Mouse (Mus musculus): ENCODE measurements at regions not wholly inside any gene's neighbourhood (a gene's known extent, or its start where the extent isn't known, plus 50 kb on each side); places are given as distances from the start of the nearest gene placed in this dataset.

DNA sequence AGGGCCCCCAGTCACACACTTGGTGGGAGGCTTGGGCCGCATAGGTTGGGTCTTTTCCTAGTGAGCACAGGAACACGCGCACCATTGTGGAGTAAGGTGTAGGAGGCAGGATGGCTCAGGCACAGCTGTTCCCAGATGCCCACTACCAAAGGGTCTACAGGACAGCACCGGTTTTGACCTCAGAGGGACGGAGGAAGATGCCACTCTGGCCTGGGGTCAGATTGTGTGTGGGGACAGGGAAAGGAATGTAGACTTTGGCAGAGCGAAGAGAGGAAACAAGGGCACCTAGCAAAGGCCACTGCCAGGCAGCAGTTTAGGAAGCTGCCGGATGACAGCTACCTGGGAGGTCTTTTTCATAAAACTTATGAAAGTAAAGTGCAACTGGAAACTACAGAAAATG is 73.5 kb upstream of the Slc25a13 start:
- no peaks in the 10 kb centered on the region for H3K27me3 ChIP-seq (ENCODE audit: control insufficient read depth, insufficient read depth, low read length)
- DNase-seq (no peak), ATAC-seq (ENCODE audit: low FRiP score, low TSS enrichment) (no peak)
- no peak overlapping the region for H3K4me3 ChIP-seq (replicated peaks; ENCODE audit: low read depth, low read length)
- no peak overlapping the region for H3K4me2 ChIP-seq (ENCODE audit: low read length)
- H3K9me3 ChIP-seq (ENCODE audit: control insufficient read depth, low read length) = no peaks in the 10 kb centered on the region
- H3K36me3 ChIP-seq (ENCODE audit: control insufficient read depth, insufficient read depth, low read length) = no peaks in the 10 kb centered on the region
- 88% methylated on average over 7 of the region's 7 CpGs for WGBS
- no peak overlapping the region for H3K9ac ChIP-seq (replicated peaks; ENCODE audit: low read length)
- H3K4me1 ChIP-seq (ENCODE audit: control insufficient read depth, insufficient read depth, low read length) = no peaks in the 10 kb centered on the region
- H3K27ac ChIP-seq (replicated peaks; ENCODE audit: low read depth, low read length) = no peak overlapping the region

DNA sequence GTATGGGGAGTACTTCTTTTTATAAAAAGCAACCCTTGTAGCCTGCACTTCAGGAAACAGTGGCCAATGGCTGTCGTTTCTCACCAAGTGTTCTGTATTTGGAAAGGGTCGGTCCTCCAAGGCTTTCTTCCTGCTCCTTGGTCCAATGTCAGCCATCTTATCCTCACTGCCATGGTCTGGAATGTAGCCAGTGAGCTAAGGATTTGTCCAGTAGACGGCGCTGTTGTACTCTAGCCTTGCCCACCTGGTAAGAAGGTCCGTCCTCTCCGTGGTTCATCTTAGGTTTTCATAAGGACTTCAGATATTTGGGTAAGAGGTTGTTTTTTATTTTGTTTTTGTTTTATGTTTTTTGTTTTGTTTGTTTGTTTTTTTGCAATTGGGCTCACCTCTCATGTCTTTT is 72.8 kb upstream of the Slc25a13 start:
- Histone ChIP-seq H3K27ac (replicated peaks; ENCODE audit: low read depth, low read length) (no peak overlapping the region), H3K4me1 (ENCODE audit: control insufficient read depth, insufficient read depth, low read length) (no peaks in the 10 kb centered on the region), H3K9ac (replicated peaks; ENCODE audit: low read length) (no peak overlapping the region), H3K4me3 (replicated peaks; ENCODE audit: low read depth, low read length) (no peak overlapping the region), H3K4me2 (ENCODE audit: low read length) (no peak overlapping the region), H3K36me3 (ENCODE audit: control insufficient read depth, insufficient read depth, low read length) (no peaks in the 10 kb centered on the region), H3K9me3 (ENCODE audit: control insufficient read depth, low read length) (no peaks in the 10 kb centered on the region), H3K27me3 (ENCODE audit: control insufficient read depth, insufficient read depth, low read length) (no peaks in the 10 kb centered on the region)
- 30% methylated on average over 6 of the region's 6 CpGs for WGBS
- peak; percentile 71 for DNase-seq
- no peak for ATAC-seq (ENCODE audit: low FRiP score, low TSS enrichment)

DNA sequence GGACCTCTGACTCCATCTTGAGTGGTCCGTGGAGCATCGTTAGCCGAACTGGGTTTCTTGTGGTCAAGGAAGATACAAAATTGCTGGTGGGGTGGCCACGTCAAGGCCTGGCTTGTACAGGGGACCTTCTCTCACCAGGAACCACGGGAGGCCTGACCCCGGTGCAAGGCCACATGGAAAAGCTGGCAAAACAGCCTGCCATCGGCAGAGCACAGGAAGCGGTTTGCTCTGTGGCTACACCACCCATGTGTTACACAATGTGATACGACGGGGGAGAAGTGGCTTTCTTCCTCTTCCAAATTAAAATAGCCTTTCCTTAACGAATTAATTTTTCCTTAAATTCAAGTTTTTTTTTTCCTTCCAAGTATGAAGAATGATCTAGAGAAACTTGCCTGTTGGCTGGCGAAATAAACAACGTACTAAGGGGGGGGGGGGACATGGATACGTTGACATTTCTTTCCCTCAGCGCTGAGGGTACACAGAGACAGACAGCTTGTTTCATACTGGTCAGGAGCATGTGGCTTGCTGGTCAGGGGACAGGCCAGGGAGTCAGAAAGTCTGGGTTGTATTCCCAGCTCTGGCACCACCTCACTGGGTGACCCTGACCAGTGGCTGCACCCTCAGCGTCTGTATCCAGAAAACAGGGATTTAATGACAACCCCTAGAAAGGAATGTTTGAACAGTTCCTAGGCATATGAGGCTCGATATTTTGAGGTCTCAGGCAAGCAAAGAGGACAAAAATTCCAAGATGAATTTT is 64.0 kb upstream of the Slc25a13 start:
- H3K27me3 ChIP-seq (ENCODE audit: control insufficient read depth, insufficient read depth, low read length) = no peaks in the 10 kb centered on the region
- 89% methylated on average over 17 of the region's 17 CpGs for WGBS
- H3K27ac ChIP-seq (replicated peaks; ENCODE audit: low read depth, low read length) = no peak overlapping the region
- no peak overlapping the region for H3K4me3 ChIP-seq (replicated peaks; ENCODE audit: low read depth, low read length)
- no peak for ATAC-seq (ENCODE audit: low FRiP score, low TSS enrichment)
- no peak overlapping the region for H3K4me2 ChIP-seq (ENCODE audit: low read length)
- no peaks in the 10 kb centered on the region for H3K9me3 ChIP-seq (ENCODE audit: control insufficient read depth, low read length)
- H3K9ac ChIP-seq (replicated peaks; ENCODE audit: low read length) = no peak overlapping the region
- H3K4me1 ChIP-seq (ENCODE audit: control insufficient read depth, insufficient read depth, low read length) = no peaks in the 10 kb centered on the region
- H3K36me3 ChIP-seq (ENCODE audit: control insufficient read depth, insufficient read depth, low read length) = no peaks in the 10 kb centered on the region
- no peak for DNase-seq

DNA sequence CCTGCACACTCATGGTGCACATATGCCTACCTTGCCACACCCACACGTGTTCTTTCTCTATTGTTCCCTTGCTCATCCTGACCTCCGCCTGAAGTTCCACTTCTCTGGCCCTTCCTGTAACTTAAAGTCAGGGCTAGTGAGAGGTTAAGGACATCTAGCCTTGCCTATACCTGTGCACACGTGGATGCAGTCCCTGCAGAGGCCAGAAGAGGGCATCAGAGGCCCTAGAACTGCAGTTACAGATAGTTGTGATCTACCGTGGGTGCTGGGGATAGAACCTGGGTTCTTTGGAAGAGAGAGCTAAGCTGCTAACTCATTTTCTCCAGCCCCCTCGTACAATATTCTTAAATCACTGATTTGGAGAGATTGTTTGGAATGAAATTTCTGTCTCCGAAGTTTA is 62.7 kb upstream of the Slc25a13 start:
- no peaks in the 10 kb centered on the region for H3K4me1 ChIP-seq (ENCODE audit: control insufficient read depth, insufficient read depth, low read length)
- H3K36me3 ChIP-seq (ENCODE audit: control insufficient read depth, insufficient read depth, low read length) = no peaks in the 10 kb centered on the region
- no peak overlapping the region for H3K4me3 ChIP-seq (replicated peaks; ENCODE audit: low read depth, low read length)
- DNase-seq (no peak), ATAC-seq (ENCODE audit: low FRiP score, low TSS enrichment) (no peak)
- no peak overlapping the region for H3K27ac ChIP-seq (replicated peaks; ENCODE audit: low read depth, low read length)
- no peaks in the 10 kb centered on the region for H3K9me3 ChIP-seq (ENCODE audit: control insufficient read depth, low read length)
- no peak overlapping the region for H3K4me2 ChIP-seq (ENCODE audit: low read length)
- WGBS = 78% methylated on average over 6 of the region's 6 CpGs
- H3K9ac ChIP-seq (replicated peaks; ENCODE audit: low read length) = no peak overlapping the region
- H3K27me3 ChIP-seq (ENCODE audit: control insufficient read depth, insufficient read depth, low read length) = no peaks in the 10 kb centered on the region

DNA sequence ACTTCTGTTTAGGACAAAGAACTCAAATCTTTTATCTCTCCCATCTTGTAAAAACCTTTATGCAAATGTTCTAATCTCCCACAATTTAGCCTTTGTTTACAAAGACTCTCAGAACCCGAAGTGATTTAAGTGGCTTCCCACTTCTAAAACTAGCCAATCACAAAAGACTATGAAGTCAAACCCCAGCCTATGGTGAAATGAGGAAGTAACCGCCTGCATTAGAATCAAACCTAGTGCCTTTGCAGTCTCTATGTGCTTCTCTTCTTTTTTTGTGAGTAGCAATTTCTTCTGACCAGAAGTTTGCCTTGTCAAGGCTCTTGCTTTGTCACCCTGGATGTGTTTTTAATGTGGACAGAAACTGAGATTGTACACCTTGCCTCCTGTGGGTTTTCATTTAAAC is 53.6 kb upstream of the Slc25a13 start:
- Histone ChIP-seq H3K36me3 (ENCODE audit: control insufficient read depth, insufficient read depth, low read length) (no peaks in the 10 kb centered on the region), H3K4me2 (ENCODE audit: low read length) (no peak overlapping the region), H3K4me3 (replicated peaks; ENCODE audit: low read depth, low read length) (no peak overlapping the region), H3K4me1 (ENCODE audit: control insufficient read depth, insufficient read depth, low read length) (no peaks in the 10 kb centered on the region), H3K9ac (replicated peaks; ENCODE audit: low read length) (no peak overlapping the region), H3K27me3 (ENCODE audit: control insufficient read depth, insufficient read depth, low read length) (no peaks in the 10 kb centered on the region), H3K9me3 (ENCODE audit: control insufficient read depth, low read length) (no peaks in the 10 kb centered on the region), H3K27ac (replicated peaks; ENCODE audit: low read depth, low read length) (no peak overlapping the region)
- ATAC-seq (ENCODE audit: low FRiP score, low TSS enrichment) (no peak), DNase-seq (no peak)
- WGBS = 47% methylated on average over 2 of the region's 2 CpGs

Data from midbrain, embryonic 14.5 days (tissue).